Mouse (Mus musculus) MEL (cell line): Measurements from ENCODE around the gene Morn3. TPM values are rescaled to one million over a fixed set of nuclear protein-coding genes. Genes with fewer than 3 reads are reported as not detected.

Experiments
- DNase-seq: peaks from one replicate; pipeline ENCODE4 v3.0.0; 2011; ENCODE audit warnings: low read depth, low spot score
- H3K27ac ChIP-seq: 2 replicates; pipeline ENCODE4 v1.5.1; 2012; ENCODE audit warnings: low read depth, mild to moderate bottlenecking, control low read depth, low read length, moderate library complexity; ENCODE audit not compliant: control insufficient read depth
- H3K27me3 ChIP-seq, 2 experiments: fragments of 150-350 bp in 1 of 2; sonication (generic) in 1 of 2; 2 replicates each; pipeline ENCODE4 v1.6.1; 2012; ENCODE audit warnings: low read length in 2 of 2, mild to moderate bottlenecking in 2 of 2, improper control_type of control experiment in 1 of 2, moderate library complexity in 1 of 2; ENCODE audit not compliant: insufficient read depth in 2 of 2, control insufficient read depth in 1 of 2
- H3K36me3 ChIP-seq, 2 experiments: 2 replicates each; pipeline ENCODE4 v1.6.1; 2012 to 2014; ENCODE audit warnings: low read length in 2 of 2, improper control_type of control experiment in 1 of 2, inconsistent platforms in 1 of 2, mild to moderate bottlenecking in 1 of 2; ENCODE audit not compliant: insufficient read depth in 2 of 2, control insufficient read depth in 1 of 2
- H3K4me1 ChIP-seq, 2 experiments: fragments of 150-350 bp in 1 of 2; sonication (generic) in 1 of 2; 2 replicates each; pipeline ENCODE4 v1.6.1; 2012; ENCODE audit warnings: low read length in 2 of 2, improper control_type of control experiment in 1 of 2, mild to moderate bottlenecking in 1 of 2; ENCODE audit not compliant: insufficient read depth in 2 of 2, control insufficient read depth in 1 of 2
- H3K4me3 ChIP-seq, 2 experiments: fragments of 150-350 bp in 1 of 2; sonication (generic) in 1 of 2; 2 replicates each; pipeline ENCODE4 v1.5.1; 2012; ENCODE audit warnings: low read depth in 2 of 2, low read length in 2 of 2, mild to moderate bottlenecking in 2 of 2, moderate library complexity in 2 of 2, control low read depth in 1 of 2, improper control_type of control experiment in 1 of 2; ENCODE audit not compliant: control insufficient read depth in 1 of 2, insufficient read depth in 1 of 2
- H3K79me2 ChIP-seq: 2 replicates; pipeline ENCODE4 v1.6.1; 2012; ENCODE audit warnings: mild to moderate bottlenecking, low read length, moderate library complexity; ENCODE audit not compliant: control insufficient read depth, poor library complexity, insufficient read depth
- H3K9ac ChIP-seq: 2 replicates; pipeline ENCODE4 v1.6.1; 2012; ENCODE audit warnings: low read depth, mild to moderate bottlenecking, control low read depth, low read length, moderate library complexity; ENCODE audit not compliant: control insufficient read depth, poor library complexity, severe bottlenecking
- H3K9me3 ChIP-seq: fragments of 150-350 bp; sonication (generic); replicated peaks from 2 replicates; pipeline ENCODE4 v1.6.1; 2012; ENCODE audit warnings: mild to moderate bottlenecking, low read length, improper control_type of control experiment, moderate library complexity; ENCODE audit not compliant: insufficient read depth
- BHLHE40 ChIP-seq: IDR thresholded peaks from 2 replicates; pipeline ENCODE4 v1.6.1; 2012; ENCODE audit warnings: low read depth, mild to moderate bottlenecking, inconsistent platforms, low read length, improper control_type of control experiment, borderline replicate concordance
- EP300 ChIP-seq, 2 experiments: IDR thresholded peaks; 2 replicates each; pipeline ENCODE4 v1.6.1; 2011; ENCODE audit warnings: improper control_type of control experiment in 2 of 2, low read length in 2 of 2, low read depth in 1 of 2, mild to moderate bottlenecking in 1 of 2
- GABPA ChIP-seq: IDR thresholded peaks from 2 replicates; pipeline ENCODE4 v1.6.1; 2012; ENCODE audit warnings: low read depth, mild to moderate bottlenecking, inconsistent platforms, low read length, improper control_type of control experiment, moderate library complexity
- GATA1 ChIP-seq: IDR thresholded peaks from 2 replicates; pipeline ENCODE4 v1.6.1; 2011; ENCODE audit warnings: low read depth, low read length, improper control_type of control experiment
- HCFC1 ChIP-seq: IDR thresholded peaks from 2 replicates; pipeline ENCODE4 v1.6.1; 2012; ENCODE audit warnings: low read depth, mild to moderate bottlenecking, inconsistent platforms, low read length, improper control_type of control experiment, moderate library complexity
- JUND ChIP-seq: IDR thresholded peaks from 2 replicates; pipeline ENCODE4 v1.6.1; 2011; ENCODE audit warnings: low read depth, mild to moderate bottlenecking, improper control_type of control experiment, low read length
- KAT2A ChIP-seq: conservative IDR thresholded peaks from 2 replicates; pipeline ENCODE4 v1.6.1; 2012; ENCODE audit warnings: low read depth, low read length, improper control_type of control experiment, inconsistent platforms
- MAFK ChIP-seq: IDR thresholded peaks from 2 replicates; pipeline ENCODE4 v1.6.1; 2011; ENCODE audit warnings: low read depth, mild to moderate bottlenecking, low read length, improper control_type of control experiment, borderline replicate concordance
- MAZ ChIP-seq: IDR thresholded peaks from 2 replicates; pipeline ENCODE4 v1.6.1; 2012; ENCODE audit warnings: low read depth, mild to moderate bottlenecking, inconsistent platforms, low read length, improper control_type of control experiment
- MEF2A ChIP-seq: IDR thresholded peaks from 2 replicates; pipeline ENCODE4 v1.6.1; 2014; ENCODE audit warnings: low read depth, mild to moderate bottlenecking, inconsistent platforms, low read length, improper control_type of control experiment; ENCODE audit not compliant: poor library complexity, insufficient replicate concordance, severe bottlenecking; ENCODE audit errors: extremely low read depth
- MXI1 ChIP-seq: IDR thresholded peaks from 2 replicates; pipeline ENCODE4 v1.6.1; 2011; ENCODE audit warnings: mild to moderate bottlenecking, low read depth, low read length, improper control_type of control experiment
- MYB ChIP-seq: IDR thresholded peaks from 2 replicates; pipeline ENCODE4 v1.6.1; 2011; ENCODE audit warnings: mild to moderate bottlenecking, low read depth, low read length, improper control_type of control experiment
- MYC ChIP-seq: IDR thresholded peaks from 2 replicates; pipeline ENCODE4 v1.6.1; 2011; ENCODE audit warnings: low read depth, mild to moderate bottlenecking, low read length, improper control_type of control experiment, moderate library complexity
- NRF1 ChIP-seq: IDR thresholded peaks from 2 replicates; pipeline ENCODE4 v1.6.1; 2014; ENCODE audit warnings: low read depth, mild to moderate bottlenecking, inconsistent platforms, low read length, improper control_type of control experiment, moderate library complexity; ENCODE audit not compliant: poor library complexity, insufficient read depth, severe bottlenecking
- POLR2A ChIP-seq, 2 experiments: IDR thresholded peaks; 2 replicates each; pipeline ENCODE4 v1.6.1; 2011 to 2012; ENCODE audit warnings: low read length in 2 of 2, mild to moderate bottlenecking in 2 of 2, control low read depth in 1 of 2, improper control_type of control experiment in 1 of 2, low read depth in 1 of 2, moderate library complexity in 1 of 2; ENCODE audit not compliant: control insufficient read depth in 1 of 2, insufficient read depth in 1 of 2, poor library complexity in 1 of 2
- POLR2AphosphoS2 ChIP-seq: IDR thresholded peaks from 2 replicates; pipeline ENCODE4 v1.6.1; 2011; ENCODE audit warnings: low read length, improper control_type of control experiment
- RAD21 ChIP-seq: IDR thresholded peaks from 2 replicates; pipeline ENCODE4 v1.6.1; 2011; ENCODE audit warnings: mild to moderate bottlenecking, low read depth, low read length, improper control_type of control experiment
- TAL1 ChIP-seq: IDR thresholded peaks from 2 replicates; pipeline ENCODE4 v1.6.1; 2012; ENCODE audit warnings: mild to moderate bottlenecking, inconsistent platforms, low read length, moderate library complexity, mixed read lengths
- TBP ChIP-seq: IDR thresholded peaks from 2 replicates; pipeline ENCODE4 v1.8.0; 2011; ENCODE audit warnings: low read depth, low read length, improper control_type of control experiment
- USF2 ChIP-seq, 2 experiments: IDR thresholded peaks; 2 replicates each; pipeline ENCODE4 v1.6.1; 2011 to 2012; ENCODE audit warnings: improper control_type of control experiment in 2 of 2, low read length in 2 of 2, borderline replicate concordance in 1 of 2, inconsistent platforms in 1 of 2, low read depth in 1 of 2, mild to moderate bottlenecking in 1 of 2; ENCODE audit not compliant: insufficient read depth in 1 of 2
- ZC3H11A ChIP-seq: IDR thresholded peaks from 2 replicates; pipeline ENCODE4 v1.6.1; 2012; ENCODE audit warnings: low read depth, mild to moderate bottlenecking, inconsistent platforms, low read length, improper control_type of control experiment
- ZKSCAN1 ChIP-seq: IDR thresholded peaks from 2 replicates; pipeline ENCODE4 v1.6.1; 2012; ENCODE audit warnings: low read depth, mild to moderate bottlenecking, inconsistent platforms, low read length, improper control_type of control experiment, moderate library complexity
- ZMIZ1 ChIP-seq: IDR thresholded peaks from 2 replicates; pipeline ENCODE4 v1.6.1; 2012; ENCODE audit warnings: low read depth, mild to moderate bottlenecking, inconsistent platforms, low read length, improper control_type of control experiment, moderate library complexity
- ZNF384 ChIP-seq: IDR thresholded peaks from 2 replicates; pipeline ENCODE4 v1.6.1; 2012; ENCODE audit warnings: low read depth, mild to moderate bottlenecking, inconsistent platforms, low read length, improper control_type of control experiment
- polyA plus RNA-seq, 2 experiments: library from polyadenylated mRNA; stranded (reverse) in 1 of 2; unstranded in 1 of 2; fragments of >175 nt in 1 of 2; fragments of >200 nt in 1 of 2; gene quantifications; 2 replicates each; pipeline versions ENCODE4 v1.2.1 to v1.2.4; 2012; ENCODE audit warnings: low replicate concordance in 2 of 2, low read depth in 1 of 2; ENCODE audit not compliant: insufficient read length in 2 of 2, insufficient read depth in 1 of 2, missing spikeins in 1 of 2
- total RNA-seq: library from RNA; depleted of rRNA; stranded (reverse); fragments of 300-350 nt; gene quantifications from 2 replicates; pipeline ENCODE4 v1.2.3, GENCODE M21; 2012

Morn3 gene
- total and polyA plus RNA-seq, 3 experiments = not detected

DNA sequence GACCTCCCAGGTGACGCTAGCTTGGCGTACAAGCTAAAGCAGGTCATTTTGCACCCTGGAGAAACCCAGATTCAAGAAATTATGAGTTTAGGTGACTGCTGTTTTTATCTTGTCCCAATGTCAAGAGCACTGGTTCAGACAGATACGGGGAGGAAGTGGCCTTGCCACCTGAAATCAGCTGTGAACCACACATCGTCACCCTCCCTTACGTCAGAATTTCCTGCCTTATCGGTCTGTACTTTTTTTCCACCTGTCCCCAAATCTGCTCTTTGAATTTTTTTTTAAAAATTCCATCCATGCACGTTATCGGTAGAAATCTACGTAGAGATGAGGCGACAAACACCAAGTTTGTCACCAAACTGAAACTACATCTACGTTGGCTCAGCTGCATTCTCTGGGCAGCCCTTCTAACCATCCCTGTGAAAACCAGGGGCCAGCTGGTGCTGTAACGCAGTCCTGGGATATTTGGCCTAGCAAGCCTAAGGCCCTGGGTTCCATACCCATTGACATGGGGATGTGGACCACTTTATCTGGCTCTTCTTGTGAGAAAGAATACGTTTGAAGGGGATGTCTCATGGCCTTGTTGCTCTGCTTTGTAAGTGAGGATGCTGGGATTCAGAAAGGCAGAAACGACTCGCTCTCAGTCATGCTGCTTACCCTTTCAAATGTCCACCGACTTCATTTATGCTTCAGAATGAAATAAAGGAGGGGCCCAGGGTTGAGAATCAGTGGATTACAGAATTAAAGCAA lies 56.2 kb downstream of the Morn3 start (continued):
- TF ChIP-seq GABPA (no peak), POLR2A (IDR thresholded peaks at IDR 0.05; ENCODE audit: control insufficient read depth in 1 of 2, insufficient read depth in 1 of 2, low read depth in 1 of 2, low read length in 2 of 2, poor library complexity in 1 of 2) (no peak), MAFK (peak; percentile 55; the same call in 1 of the 2 replicates), EP300 (IDR thresholded peaks at IDR 0.05; ENCODE audit: low read depth in 1 of 2, low read length in 2 of 2) (peak; percentile 61 to 72), HCFC1 (no peak), RAD21 (no peak), BHLHE40 (no peak; the same call in 1 of the 2 replicates), POLR2AphosphoS2 (no peak), ZMIZ1 (no peak), MYB (no peak), GATA1 (peak; percentile 71), NRF1 (no peak)

DNA sequence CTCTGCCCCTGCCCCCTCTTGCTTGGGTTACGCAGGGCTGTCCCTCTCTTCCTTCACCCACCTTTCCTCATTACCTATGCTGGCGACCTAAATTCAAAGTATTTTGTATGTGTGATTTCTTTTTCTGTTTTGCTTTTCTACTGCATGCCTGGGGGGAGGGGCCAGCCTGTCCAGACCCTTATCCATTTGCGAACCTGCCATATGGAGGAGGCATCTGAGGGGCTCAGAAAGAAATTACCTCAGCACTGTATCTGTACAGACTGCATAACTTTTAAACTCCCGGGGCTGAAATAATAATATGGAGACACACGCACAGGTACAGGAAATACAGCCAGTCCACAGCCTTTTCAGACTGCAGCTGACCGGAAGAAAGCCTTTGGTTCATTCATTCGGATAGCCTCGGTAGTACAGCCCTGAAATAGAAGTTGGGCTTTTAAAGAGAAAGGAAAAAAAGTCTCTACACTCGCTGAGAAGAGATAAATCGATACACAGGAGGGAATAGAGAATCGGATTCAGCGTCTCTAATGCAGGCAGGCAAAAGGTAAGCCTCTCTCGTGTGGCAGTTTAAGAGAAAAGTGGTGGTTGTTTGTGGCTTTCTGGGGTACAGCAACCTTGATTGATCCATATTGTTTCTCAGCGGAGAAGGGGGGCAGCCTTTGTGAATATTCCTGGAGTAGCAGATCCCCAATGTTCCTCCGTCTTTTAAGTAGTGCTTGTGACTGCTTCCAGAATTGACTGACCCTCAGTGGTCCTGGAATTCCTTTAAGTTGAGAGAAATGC lies 57.1 kb downstream of the Morn3 start, which contains the start of gene Kdm2b:
Gene Kdm2b, minus strand, starts transcription at position 273 of the 780 bp plus-strand sequence.
- Histone ChIP-seq H3K36me3 (peaks cover 0 to 12% of the 10 kb centered on the region in 2 experiments; a peak in 2 of 4 replicates), H3K27me3 (no peaks in the 10 kb centered on the region), H3K4me3 (peak within 1 kb of the TSS; percentile 79 to 89), H3K79me2 (peaks cover 2% of the 10 kb centered on the region; the same call in 1 of the 2 replicates), H3K9ac (peak within 1 kb of the TSS; percentile 83), H3K27ac (peak within 1 kb of the TSS; percentile 59; the same call in 1 of the 2 replicates), H3K9me3 (no peaks in the 10 kb centered on the region), H3K4me1 (peaks cover 5 to 13% of the 10 kb centered on the region in 2 experiments; a peak in 3 of 4 replicates)
- DNase-seq = peak; percentile 27
- TF ChIP-seq TAL1 = no peak
- no peak for TF ChIP-seq NRF1
- TF ChIP-seq BHLHE40 = no peak
- TF ChIP-seq GATA1 = no peak
- no peak for TF ChIP-seq GABPA
- no peak for TF ChIP-seq MAFK
- TF ChIP-seq TBP = no peak
- TF ChIP-seq MEF2A = no peak
- no peak for TF ChIP-seq EP300 (IDR thresholded peaks at IDR 0.05; ENCODE audit: low read depth in 1 of 2, low read length in 2 of 2)
- no peak for TF ChIP-seq MYC
- no peak; the same call in 1 of the 2 replicates for TF ChIP-seq MXI1
- no peak for TF ChIP-seq RAD21
- no peak for TF ChIP-seq USF2 (IDR thresholded peaks at IDR 0.05; ENCODE audit: borderline replicate concordance in 1 of 2, insufficient read depth in 1 of 2, low read depth in 1 of 2, low read length in 2 of 2)
- TF ChIP-seq KAT2A = no peak
- no peak for TF ChIP-seq ZMIZ1
- TF ChIP-seq ZC3H11A = no peak
- no peak for TF ChIP-seq MAZ
- TF ChIP-seq ZKSCAN1 = no peak
- no peak for TF ChIP-seq ZNF384
- TF ChIP-seq JUND = no peak
